Mouse (Mus musculus): ENCODE results near the gene Rfx4.

Rfx4 gene

GRCm38 (mm10) chr10:84913148-84913547, 157.3 kb downstream of the Rfx4 start:
- DNase-seq: no peak

- DNase-seq: no peak
Measured at GRCm38 (mm10) chr10:84915476-84915875, 159.6 kb downstream of the Rfx4 start.

- DNase-seq: peak; percentile 98
Measured at GRCm38 (mm10) chr10:84916810-84917730, 161.2 kb downstream of the Rfx4 start, which contains the start of gene Ric8b. TSS of gene Ric8b (plus strand) at chr10:84917616.

GRCm38 (mm10) chr10:84917731-84918095, 161.9 kb downstream of the Rfx4 start:
- DNase-seq: no peak

GRCm38 (mm10) chr10:84926336-84926735, 170.5 kb downstream of the Rfx4 start:
- DNase-seq: no peak

GRCm38 (mm10) chr10:84926885-84927284, 171.0 kb downstream of the Rfx4 start:
- no peak for DNase-seq

- no peak for DNase-seq
Measured at GRCm38 (mm10) chr10:84928465-84928864, 172.6 kb downstream of the Rfx4 start.

- no peak for DNase-seq
Measured at GRCm38 (mm10) chr10:84935553-84936209, 179.8 kb downstream of the Rfx4 start.

- DNase-seq: no peak
Measured at GRCm38 (mm10) chr10:84936832-84937515, 181.1 kb downstream of the Rfx4 start.

- DNase-seq: no peak
Measured at GRCm38 (mm10) chr10:84938094-84938820, 182.4 kb downstream of the Rfx4 start.

- DNase-seq: no peak
Measured at GRCm38 (mm10) chr10:84938886-84939285, 183.0 kb downstream of the Rfx4 start.

- no peak for DNase-seq
Measured at GRCm38 (mm10) chr10:84940356-84940755, 184.5 kb downstream of the Rfx4 start.

GRCm38 (mm10) chr10:84945692-84946091, 189.8 kb downstream of the Rfx4 start:
- DNase-seq: no peak

- no peak for DNase-seq
Measured at GRCm38 (mm10) chr10:84948970-84949683, 193.3 kb downstream of the Rfx4 start.

GRCm38 (mm10) chr10:84949684-84950010, 193.8 kb downstream of the Rfx4 start:
- DNase-seq: no peak

- no peak for DNase-seq
Measured at GRCm38 (mm10) chr10:84950384-84950783, 194.5 kb downstream of the Rfx4 start.

GRCm38 (mm10) chr10:84954236-84954635, 198.4 kb downstream of the Rfx4 start:
- no peak for DNase-seq

Data from kidney, postnatal 10 days (tissue).